Mouse (Mus musculus): ENCODE data around the gene Ndufa3. TPM values are rescaled to one million over a fixed set of nuclear protein-coding genes. Genes with fewer than 3 reads are reported as not detected.

The Ndufa3 gene
- polyA plus RNA-seq, 1 experiment from 2014 or later: 249 TPM

Small RNAs within 50 kb of the gene (microRNA-seq; reads per million reads assigned to microRNA genes)
- not detected for gene Gm25100
- gene Mir3572: 1.7 reads per million

Other genes starting within 250 kb of the Ndufa3 start
- not detected in 2 replicates for gene Cacng8, start 226.7 kb upstream of the Ndufa3 start, polyA plus RNA-seq (2015; fragmentation: Nextera tagmentation; extraction: Ambion mirVana)
- gene Cacng6, start 193.2 kb upstream of the Ndufa3 start, polyA plus RNA-seq (2015; fragmentation: Nextera tagmentation; extraction: Ambion mirVana): 0.41 and 0.58 TPM in 2 replicates
- 0.14 and 0.21 TPM in 2 replicates for gene Tarm1, start 114.7 kb upstream of the Ndufa3 start, polyA plus RNA-seq (2015; fragmentation: Nextera tagmentation; extraction: Ambion mirVana)
- 0.18 TPM in 1 of 2 replicates, not detected in the other for gene Oscar, start 1.2 kb upstream of the Ndufa3 start, polyA plus RNA-seq (2015; fragmentation: Nextera tagmentation; extraction: Ambion mirVana)
- gene Tfpt, start 12.6 kb downstream of the Ndufa3 start, polyA plus RNA-seq (2015; fragmentation: Nextera tagmentation; extraction: Ambion mirVana): 8.1 and 9.0 TPM in 2 replicates
- gene Prpf31, start 12.6 kb downstream of the Ndufa3 start, polyA plus RNA-seq (2015; fragmentation: Nextera tagmentation; extraction: Ambion mirVana): 36.9 and 41.4 TPM in 2 replicates
- 18.3 and 22.3 TPM in 2 replicates for gene Cnot3, start 27.9 kb downstream of the Ndufa3 start, polyA plus RNA-seq (2015; fragmentation: Nextera tagmentation; extraction: Ambion mirVana)
- 5.7 and 6.0 TPM in 2 replicates for gene Leng1, start 48.5 kb downstream of the Ndufa3 start, polyA plus RNA-seq (2015; fragmentation: Nextera tagmentation; extraction: Ambion mirVana)
- 4.5 and 4.6 TPM in 2 replicates for gene Tmc4, start 60.2 kb downstream of the Ndufa3 start, polyA plus RNA-seq (2015; fragmentation: Nextera tagmentation; extraction: Ambion mirVana)
- 41.1 and 41.9 TPM in 2 replicates for gene Tsen34, start 75.5 kb downstream of the Ndufa3 start, polyA plus RNA-seq (2015; fragmentation: Nextera tagmentation; extraction: Ambion mirVana)
- gene Mboat7, start 76.2 kb downstream of the Ndufa3 start, polyA plus RNA-seq (2015; fragmentation: Nextera tagmentation; extraction: Ambion mirVana): 19.0 and 22.0 TPM in 2 replicates
- gene Rps9, start 86.6 kb downstream of the Ndufa3 start, polyA plus RNA-seq (2015; fragmentation: Nextera tagmentation; extraction: Ambion mirVana): 666 and 772 TPM in 2 replicates
- 6.0 and 7.4 TPM in 2 replicates for gene Pirb, start 103.0 kb downstream of the Ndufa3 start, polyA plus RNA-seq (2015; fragmentation: Nextera tagmentation; extraction: Ambion mirVana)
- gene Gm15448, start 208.3 kb downstream of the Ndufa3 start, polyA plus RNA-seq (2015; fragmentation: Nextera tagmentation; extraction: Ambion mirVana): 0.14 and 0.18 TPM in 2 replicates
- gene Pira2, start 227.7 kb downstream of the Ndufa3 start, polyA plus RNA-seq (2015; fragmentation: Nextera tagmentation; extraction: Ambion mirVana): 2.1 and 2.3 TPM in 2 replicates